Mouse (Mus musculus): ENCODE data around the gene Slc38a1.

GRCm38 (mm10) chr15:96688784-96689318, 46.1 kb upstream of the Slc38a1 start:
- TF ChIP-seq CTCF (IDR thresholded peaks at IDR 0.05; ENCODE audit: insufficient read depth, low read depth, low read length) (no peak), POLR2A (IDR thresholded peaks at IDR 0.05; ENCODE audit: insufficient read depth, low read depth, low read length) (no peak)

Data from olfactory bulb, adult 2 months (tissue).